Mouse (Mus musculus) forebrain, embryonic 14.5 days (tissue): ENCODE measurements around the gene Fbxw27. TPM values are rescaled to one million over a fixed set of nuclear protein-coding genes. Genes with fewer than 3 reads are reported as not detected.
"Not testable (repeated sequence)": the region's sequence is repeated elsewhere in the genome, so short reads cannot be mapped to it uniquely, and the experiment has no call there.

Experiments used
- ATAC-seq: fragments of 200-750 bp; cut with Nextera tagmentation; 2 replicates; pipeline ENCODE4 v1.8.0; 2017; ENCODE audit warnings: mild to moderate bottlenecking, moderate library complexity
- DNase-seq: peaks from one replicate; pipeline ENCODE4 v3.0.0-alpha.2; 2015; ENCODE audit warnings: low spot score
- H3K27ac ChIP-seq: fragments of 300-500 bp; sonication (generic); 2 replicates; pipeline ENCODE4 v1.5.1; 2014; ENCODE audit warnings: low read depth, mild to moderate bottlenecking, control low read depth, low read length, moderate library complexity
- H3K27me3 ChIP-seq: fragments of 300-500 bp; sonication (generic); replicated peaks from 2 replicates; pipeline ENCODE4 v1.6.1; 2014; ENCODE audit warnings: low read length, control low read depth, mixed read lengths; ENCODE audit not compliant: control insufficient read depth, insufficient read depth
- H3K36me3 ChIP-seq: fragments of 300-500 bp; sonication (generic); 2 replicates; pipeline ENCODE4 v1.6.1; 2014; ENCODE audit warnings: low read length, control low read depth; ENCODE audit not compliant: control insufficient read depth, insufficient read depth
- H3K4me1 ChIP-seq: fragments of 300-500 bp; sonication (generic); 2 replicates; pipeline ENCODE4 v1.6.1; 2014; ENCODE audit warnings: antibody characterized with exemption, low read length, control low read depth; ENCODE audit not compliant: control insufficient read depth, insufficient read depth
- H3K4me2 ChIP-seq: fragments of 300-500 bp; sonication (generic); 2 replicates; pipeline ENCODE4 v1.6.1; 2014; ENCODE audit warnings: mild to moderate bottlenecking, control low read depth, low read length
- H3K4me3 ChIP-seq: fragments of 300-500 bp; sonication (generic); 2 replicates; pipeline ENCODE4 v1.5.1; 2014; ENCODE audit warnings: low read depth, low read length, control low read depth
- H3K9ac ChIP-seq: fragments of 300-500 bp; sonication (generic); 2 replicates; pipeline ENCODE4 v1.6.1; 2014; ENCODE audit warnings: mild to moderate bottlenecking, low read length, control low read depth, moderate library complexity
- H3K9me3 ChIP-seq: fragments of 300-500 bp; sonication (generic); replicated peaks from 2 replicates; pipeline ENCODE4 v1.6.1; 2016; ENCODE audit warnings: low read length, control low read depth, mixed read lengths; ENCODE audit not compliant: control insufficient read depth
- WGBS: fragments of 180-500 bp; shearing (Covaris S2); extraction: QIAGEN DNeasy Blood & Tissue Kit; methylation state at CpG from one replicate; pipeline ENCODE4 v1.1.7; 2014; 5-methylcytosine and 5-hydroxymethylcytosine counted together
- polyA plus RNA-seq: library from polyadenylated mRNA; unstranded; fragments of >200 nt; fragmentation: Nextera tagmentation; extraction: Ambion mirVana; gene quantifications from 2 replicates; pipeline ENCODE4 v1.2.1, GENCODE M21; 2014

The Fbxw27 gene
- polyA plus RNA-seq, 1 experiment from 2014 or later, result not detected

GRCm38 (mm10) chr9:109806695-109807293 lies 16.3 kb upstream of the Fbxw27 start:
- ATAC-seq, result no peak
- no peaks in the 10 kb centered on the region for H3K27me3 ChIP-seq
- DNase-seq, result no peak
- no peak overlapping the region for H3K9ac ChIP-seq
- no peak overlapping the region for H3K27ac ChIP-seq
- no peaks in the 10 kb centered on the region for H3K4me1 ChIP-seq
- H3K36me3 ChIP-seq, result no peaks in the 10 kb centered on the region
- H3K9me3 ChIP-seq, result no peaks in the 10 kb centered on the region
- WGBS, result 87% methylated on average over 2 of the region's 2 CpGs
- no peak overlapping the region for H3K4me3 ChIP-seq
- H3K4me2 ChIP-seq, result no peak overlapping the region

- no peak overlapping the region for H3K4me3 ChIP-seq
- H3K36me3 ChIP-seq, result no peaks in the 10 kb centered on the region
- H3K9me3 ChIP-seq, result no peaks in the 10 kb centered on the region
- H3K27me3 ChIP-seq, result no peaks in the 10 kb centered on the region
- H3K4me1 ChIP-seq, result no peaks in the 10 kb centered on the region
- DNase-seq, result no peak
- no peak overlapping the region for H3K27ac ChIP-seq
- no peak overlapping the region for H3K4me2 ChIP-seq
- no peak overlapping the region for H3K9ac ChIP-seq
- 32% methylated on average over 1 of the region's 1 CpGs for WGBS
- ATAC-seq, result no peak
These were observed 15.8 kb upstream of the Fbxw27 start for GRCm38 (mm10) chr9:109806260-109806659.

GRCm38 (mm10) chr9:109805596-109805995 lies 15.1 kb upstream of the Fbxw27 start:
- H3K27me3 ChIP-seq, H3K9ac ChIP-seq, ATAC-seq, H3K9me3 ChIP-seq, H3K36me3 ChIP-seq, H3K4me1 ChIP-seq, H3K4me2 ChIP-seq, H3K27ac ChIP-seq, H3K4me3 ChIP-seq, DNase-seq: not testable (repeated sequence)
- WGBS, result 85% methylated on average over 2 of the region's 2 CpGs

- Histone ChIP-seq H3K4me2 (no peak overlapping the region), H3K9me3 (no peaks in the 10 kb centered on the region), H3K36me3 (no peaks in the 10 kb centered on the region), H3K9ac (no peak overlapping the region), H3K27ac (no peak overlapping the region), H3K4me3 (no peak overlapping the region), H3K27me3 (no peaks in the 10 kb centered on the region), H3K4me1 (no peaks in the 10 kb centered on the region)
- ATAC-seq (no peak), DNase-seq (peak; percentile 26)
- WGBS, result 88% methylated on average over 1 of the region's 1 CpGs
These were observed 7.6 kb upstream of the Fbxw27 start for GRCm38 (mm10) chr9:109798051-109798450.

GRCm38 (mm10) chr9:109795811-109796210 lies 5.3 kb upstream of the Fbxw27 start:
- H3K4me3 ChIP-seq, result no peak overlapping the region
- H3K36me3 ChIP-seq, result no peaks in the 10 kb centered on the region
- WGBS, result 39% methylated on average over 2 of the region's 2 CpGs
- no peak for DNase-seq
- no peaks in the 10 kb centered on the region for H3K9me3 ChIP-seq
- no peaks in the 10 kb centered on the region for H3K4me1 ChIP-seq
- no peak for ATAC-seq
- no peak overlapping the region for H3K4me2 ChIP-seq
- H3K9ac ChIP-seq, result no peak overlapping the region
- no peaks in the 10 kb centered on the region for H3K27me3 ChIP-seq
- no peak overlapping the region for H3K27ac ChIP-seq

DNA sequence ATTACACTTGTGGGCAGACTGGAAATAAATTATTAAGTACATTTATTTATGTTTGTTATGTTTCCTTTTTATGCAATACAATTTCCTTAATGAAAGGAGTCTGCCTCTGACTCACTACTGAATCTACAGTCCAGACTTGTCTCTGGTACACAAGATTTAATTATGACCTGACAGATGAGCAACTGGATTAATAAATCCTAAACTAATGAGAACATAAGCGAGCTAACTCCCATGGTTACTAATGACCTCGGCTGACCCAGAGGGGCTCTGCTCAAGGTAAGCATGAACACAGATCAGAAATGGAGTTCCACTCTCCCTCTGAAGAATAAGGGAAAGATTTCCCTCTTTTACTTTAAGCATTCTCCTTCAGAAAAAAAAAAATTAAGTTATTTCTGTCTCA lies 4.8 kb upstream of the Fbxw27 start:
- H3K4me2 ChIP-seq, result no peak overlapping the region
- no peaks in the 10 kb centered on the region for H3K4me1 ChIP-seq
- ATAC-seq, result no peak
- no peak for DNase-seq
- 68% methylated on average over 2 of the region's 2 CpGs for WGBS
- H3K9ac ChIP-seq, result no peak overlapping the region
- H3K4me3 ChIP-seq, result no peak overlapping the region
- no peaks in the 10 kb centered on the region for H3K36me3 ChIP-seq
- H3K27me3 ChIP-seq, result no peaks in the 10 kb centered on the region
- no peak overlapping the region for H3K27ac ChIP-seq
- H3K9me3 ChIP-seq, result no peaks in the 10 kb centered on the region

DNA sequence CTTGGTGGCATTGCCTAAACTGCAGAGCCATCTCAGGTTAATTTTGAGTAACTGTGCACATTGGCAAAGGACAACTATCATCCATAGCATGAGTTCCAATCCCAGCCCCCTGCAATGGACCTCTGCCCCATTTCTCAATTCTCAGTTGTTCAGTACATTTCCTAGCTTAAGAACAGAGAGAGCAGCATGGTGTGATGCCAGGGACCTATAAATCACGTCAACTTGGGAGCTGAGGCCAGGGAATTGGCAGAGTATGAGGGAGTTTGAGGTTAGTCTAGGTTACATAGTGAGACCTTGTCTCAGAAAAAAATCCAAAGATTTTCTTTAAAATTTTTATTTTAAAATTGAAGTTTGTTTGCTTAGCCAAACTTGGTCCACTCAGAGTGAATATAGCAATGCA lies 23.6 kb downstream of the Fbxw27 start:
- not testable (repeated sequence) for H3K9me3 ChIP-seq, H3K4me3 ChIP-seq, H3K4me2 ChIP-seq, H3K9ac ChIP-seq, H3K27ac ChIP-seq, H3K4me1 ChIP-seq, DNase-seq, H3K27me3 ChIP-seq, ATAC-seq, H3K36me3 ChIP-seq
- WGBS, result 80% methylated on average over 1 of the region's 1 CpGs

DNA sequence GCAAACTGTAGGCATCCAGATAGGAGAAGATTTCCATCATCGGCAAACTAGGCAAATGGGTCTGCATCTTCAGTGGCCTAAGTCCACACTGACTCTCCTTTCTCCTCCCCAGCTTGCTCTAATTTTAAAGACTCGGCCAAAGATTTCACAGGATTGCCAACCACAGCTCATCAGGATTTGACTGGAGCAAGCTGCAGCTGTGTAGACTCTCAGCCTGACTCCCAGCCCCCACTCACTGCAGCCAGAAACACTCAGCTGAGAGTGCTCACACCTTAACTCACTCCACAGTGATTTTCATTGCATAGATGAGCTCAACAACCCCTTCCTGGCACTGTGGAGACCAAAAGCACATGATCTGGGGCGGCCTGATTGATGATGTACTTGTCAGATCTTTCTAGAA lies 44.5 kb downstream of the Fbxw27 start, which contains the start of gene Fbxw26:
Gene Fbxw26, minus strand, starts transcription at position 101 of the 400 bp plus-strand sequence.
- not testable (repeated sequence) for H3K9ac ChIP-seq, H3K27me3 ChIP-seq, H3K36me3 ChIP-seq, ATAC-seq, H3K4me1 ChIP-seq, H3K9me3 ChIP-seq, DNase-seq, H3K27ac ChIP-seq, H3K4me3 ChIP-seq, H3K4me2 ChIP-seq
- WGBS, result 91% methylated on average over 3 of the region's 3 CpGs
